Mouse (Mus musculus) kidney, embryonic 14.5 days (tissue): ENCODE measurements at regions not wholly inside any gene's neighbourhood (a gene's known extent, or its start where the extent isn't known, plus 50 kb on each side); places are given as distances from the start of the nearest gene placed in this dataset.

Experiments used
- ATAC-seq: fragments of 200-750 bp; cut with Nextera tagmentation; 2 replicates; pipeline ENCODE4 v1.8.0; 2017; ENCODE audit warnings: moderate number of reproducible peaks, mild to moderate bottlenecking, moderate TSS enrichment, moderate library complexity; ENCODE audit not compliant: low FRiP score, low TSS enrichment
- H3K27ac ChIP-seq: fragments of 300-500 bp; sonication (generic); 2 replicates; pipeline ENCODE4 v1.5.1; 2014; ENCODE audit warnings: low read depth, mild to moderate bottlenecking, low read length, moderate library complexity, mixed read lengths
- H3K27me3 ChIP-seq: fragments of 300-500 bp; sonication (generic); 2 replicates; pipeline ENCODE4 v1.6.1; 2014; ENCODE audit warnings: mild to moderate bottlenecking, low read length; ENCODE audit not compliant: control insufficient read depth, insufficient read depth
- H3K36me3 ChIP-seq: fragments of 300-500 bp; sonication (generic); 2 replicates; pipeline ENCODE4 v1.6.1; 2014; ENCODE audit warnings: low read length, mixed read lengths; ENCODE audit not compliant: control insufficient read depth, insufficient read depth
- H3K4me1 ChIP-seq: fragments of 300-500 bp; sonication (generic); 2 replicates; pipeline ENCODE4 v1.6.1; 2014; ENCODE audit warnings: low read length, mixed read lengths; ENCODE audit not compliant: control insufficient read depth, insufficient read depth
- H3K4me2 ChIP-seq: fragments of 300-500 bp; sonication (generic); replicated peaks from 2 replicates; pipeline ENCODE4 v1.6.1; 2014; ENCODE audit warnings: low read depth, mild to moderate bottlenecking, low read length
- H3K4me3 ChIP-seq: fragments of 300-500 bp; sonication (generic); 2 replicates; pipeline ENCODE4 v1.5.1; 2014; ENCODE audit warnings: mild to moderate bottlenecking, low read length
- H3K9ac ChIP-seq: fragments of 300-500 bp; sonication (generic); 2 replicates; pipeline ENCODE4 v1.6.1; 2014; ENCODE audit warnings: low read depth, mild to moderate bottlenecking, low read length, moderate library complexity
- H3K9me3 ChIP-seq: fragments of 300-500 bp; sonication (generic); 2 replicates; pipeline ENCODE4 v1.6.1; 2016; ENCODE audit warnings: low read length; ENCODE audit not compliant: control insufficient read depth
- WGBS: fragments of 180-500 bp; shearing (Covaris S2); extraction: QIAGEN DNeasy Blood & Tissue Kit; methylation state at CpG from one replicate; pipeline ENCODE4 v1.1.7; 2014; 5-methylcytosine and 5-hydroxymethylcytosine counted together

- no peaks in the 10 kb centered on the region for H3K27me3 ChIP-seq
- no peak overlapping the region for H3K4me3 ChIP-seq
- no peaks in the 10 kb centered on the region for H3K4me1 ChIP-seq
- H3K9me3 ChIP-seq, result no peaks in the 10 kb centered on the region
- H3K4me2 ChIP-seq, result no peak overlapping the region
- no peaks in the 10 kb centered on the region for H3K36me3 ChIP-seq
- ATAC-seq, result no peak
- H3K27ac ChIP-seq, result no peak overlapping the region
- H3K9ac ChIP-seq, result no peak overlapping the region
- WGBS, result 87% methylated on average over 3 of the region's 3 CpGs
Measured at GRCm38 (mm10) chr4:56374466-56374865, 365.4 kb upstream of the Gm26657 start.

GRCm38 (mm10) chr4:56373746-56374145, 366.1 kb upstream of the Gm26657 start:
- ATAC-seq, result no peak
- WGBS, result 84% methylated on average over 4 of the region's 4 CpGs
- Histone ChIP-seq H3K27ac (no peak overlapping the region), H3K4me1 (no peaks in the 10 kb centered on the region), H3K4me2 (no peak overlapping the region), H3K36me3 (no peaks in the 10 kb centered on the region), H3K4me3 (no peak overlapping the region), H3K27me3 (no peaks in the 10 kb centered on the region), H3K9ac (no peak overlapping the region), H3K9me3 (no peaks in the 10 kb centered on the region)

GRCm38 (mm10) chr4:56373167-56373566, 366.7 kb upstream of the Gm26657 start:
- no peaks in the 10 kb centered on the region for H3K4me1 ChIP-seq
- no peak for ATAC-seq
- no peak overlapping the region for H3K9ac ChIP-seq
- H3K27ac ChIP-seq, result no peak overlapping the region
- WGBS, result 88% methylated on average over 4 of the region's 4 CpGs
- H3K4me3 ChIP-seq, result no peak overlapping the region
- H3K4me2 ChIP-seq, result no peak overlapping the region
- H3K27me3 ChIP-seq, result no peaks in the 10 kb centered on the region
- no peaks in the 10 kb centered on the region for H3K36me3 ChIP-seq
- no peaks in the 10 kb centered on the region for H3K9me3 ChIP-seq

- Histone ChIP-seq H3K27ac (no peak overlapping the region), H3K9me3 (no peaks in the 10 kb centered on the region), H3K4me3 (no peak overlapping the region), H3K4me2 (no peak overlapping the region), H3K4me1 (no peaks in the 10 kb centered on the region), H3K27me3 (no peaks in the 10 kb centered on the region), H3K9ac (no peak overlapping the region), H3K36me3 (no peaks in the 10 kb centered on the region)
- 84% methylated on average over 7 of the region's 7 CpGs for WGBS
- ATAC-seq, result no peak
Measured at GRCm38 (mm10) chr4:56372711-56373110, 367.2 kb upstream of the Gm26657 start.

- WGBS, result 81% methylated on average over 6 of the region's 6 CpGs
- Histone ChIP-seq H3K4me1 (no peaks in the 10 kb centered on the region), H3K4me2 (no peak overlapping the region)
Measured at GRCm38 (mm10) chr4:56364594-56364993, 375.3 kb upstream of the Gm26657 start.

GRCm38 (mm10) chr4:56362121-56362520, 377.7 kb upstream of the Gm26657 start:
- no peak overlapping the region for H3K27ac ChIP-seq
- H3K4me1 ChIP-seq, result no peaks in the 10 kb centered on the region
- no peak overlapping the region for H3K4me2 ChIP-seq
- H3K36me3 ChIP-seq, result no peaks in the 10 kb centered on the region
- H3K27me3 ChIP-seq, result no peaks in the 10 kb centered on the region
- H3K4me3 ChIP-seq, result no peak overlapping the region
- H3K9ac ChIP-seq, result no peak overlapping the region
- ATAC-seq, result no peak
- 43% methylated on average over 6 of the region's 6 CpGs for WGBS
- no peaks in the 10 kb centered on the region for H3K9me3 ChIP-seq

More at GRCm38 (mm10) chr4:56364594-56364993, 375.3 kb upstream of the Gm26657 start:
- Histone ChIP-seq H3K9ac (no peak overlapping the region), H3K27me3 (no peaks in the 10 kb centered on the region), H3K27ac (no peak overlapping the region), H3K36me3 (no peaks in the 10 kb centered on the region), H3K4me3 (no peak overlapping the region), H3K9me3 (no peaks in the 10 kb centered on the region)
- no peak for ATAC-seq

GRCm38 (mm10) chr4:56349216-56349615, 390.7 kb upstream of the Gm26657 start:
- H3K4me1 ChIP-seq, result no peaks in the 10 kb centered on the region
- 87% methylated on average over 5 of the region's 5 CpGs for WGBS
- no peaks in the 10 kb centered on the region for H3K27me3 ChIP-seq
- H3K27ac ChIP-seq, result no peak overlapping the region
- no peaks in the 10 kb centered on the region for H3K36me3 ChIP-seq
- H3K9ac ChIP-seq, result no peak overlapping the region
- H3K4me3 ChIP-seq, result no peak overlapping the region
- no peak for ATAC-seq
- H3K9me3 ChIP-seq, result no peaks in the 10 kb centered on the region
- H3K4me2 ChIP-seq, result no peak overlapping the region

GRCm38 (mm10) chr4:56325156-56325555, 414.7 kb upstream of the Gm26657 start:
- Histone ChIP-seq H3K4me2 (no peak overlapping the region), H3K4me3 (no peak overlapping the region), H3K27ac (no peak overlapping the region), H3K36me3 (no peaks in the 10 kb centered on the region), H3K9ac (no peak overlapping the region), H3K9me3 (no peaks in the 10 kb centered on the region), H3K4me1 (no peaks in the 10 kb centered on the region), H3K27me3 (no peaks in the 10 kb centered on the region)
- 91% methylated on average over 5 of the region's 5 CpGs for WGBS
- no peak for ATAC-seq

GRCm38 (mm10) chr4:56319134-56319533, 420.7 kb upstream of the Gm26657 start:
- 82% methylated on average over 4 of the region's 4 CpGs for WGBS
- no peak overlapping the region for H3K4me2 ChIP-seq
- H3K9me3 ChIP-seq, result no peaks in the 10 kb centered on the region
- no peak overlapping the region for H3K27ac ChIP-seq
- no peaks in the 10 kb centered on the region for H3K4me1 ChIP-seq
- H3K9ac ChIP-seq, result no peak overlapping the region
- no peak for ATAC-seq
- H3K36me3 ChIP-seq, result no peaks in the 10 kb centered on the region
- no peaks in the 10 kb centered on the region for H3K27me3 ChIP-seq
- H3K4me3 ChIP-seq, result no peak overlapping the region
